Mouse (Mus musculus) heart, embryonic 11.5 days (tissue): ENCODE data around the gene Cdan1. TPM values are rescaled to one million over a fixed set of nuclear protein-coding genes. Genes with fewer than 3 reads are reported as not detected.
A peak's percentile ranks its signal among the peaks of the same experiment; 100 is the strongest.

ENCODE experiments used
- ATAC-seq: fragments of 200-750 bp; cut with Nextera tagmentation; replicated peaks from 2 replicates; pipeline ENCODE4 v1.8.0; 2017; ENCODE audit warnings: moderate library complexity; ENCODE audit not compliant: insufficient number of reproducible peaks, low FRiP score, low TSS enrichment
- H3K27ac ChIP-seq: fragments of 300-500 bp; sonication (generic); 2 replicates; pipeline ENCODE4 v1.5.1; 2014; ENCODE audit warnings: mild to moderate bottlenecking, low read depth, low read length
- H3K27me3 ChIP-seq: fragments of 300-500 bp; sonication (generic); 2 replicates; pipeline ENCODE4 v1.6.1; 2014; ENCODE audit warnings: mild to moderate bottlenecking, low read length, mixed read lengths; ENCODE audit not compliant: control insufficient read depth, insufficient read depth
- H3K36me3 ChIP-seq: fragments of 300-500 bp; sonication (generic); 2 replicates; pipeline ENCODE4 v1.6.1; 2014; ENCODE audit warnings: mild to moderate bottlenecking, low read length, moderate library complexity, mixed read lengths; ENCODE audit not compliant: control insufficient read depth, insufficient read depth
- H3K4me1 ChIP-seq: fragments of 300-500 bp; sonication (generic); 2 replicates; pipeline ENCODE4 v1.6.1; 2014; ENCODE audit warnings: low read length; ENCODE audit not compliant: control insufficient read depth, insufficient read depth
- H3K4me2 ChIP-seq: fragments of 300-500 bp; sonication (generic); 2 replicates; pipeline ENCODE4 v1.6.1; 2014; ENCODE audit warnings: mild to moderate bottlenecking, moderate library complexity
- H3K4me3 ChIP-seq: fragments of 300-500 bp; sonication (generic); 2 replicates; pipeline ENCODE4 v1.5.1; 2014; ENCODE audit warnings: low read depth, low read length
- H3K9ac ChIP-seq: fragments of 300-500 bp; sonication (generic); 2 replicates; pipeline ENCODE4 v1.6.1; 2014; ENCODE audit warnings: mild to moderate bottlenecking, low read depth, low read length, moderate library complexity
- H3K9me3 ChIP-seq: fragments of 300-500 bp; sonication (generic); replicated peaks from 2 replicates; pipeline ENCODE4 v1.6.1; 2016; ENCODE audit warnings: low read length; ENCODE audit not compliant: control insufficient read depth
- WGBS: fragments of 180-500 bp; shearing (Covaris S2); extraction: QIAGEN DNeasy Blood & Tissue Kit; methylation state at CpG from one replicate; pipeline ENCODE4 v1.1.7; 2014; ENCODE audit not compliant: insufficient replicate concordance; 5-methylcytosine and 5-hydroxymethylcytosine counted together
- polyA plus RNA-seq: library from polyadenylated mRNA; unstranded; fragments of >200 nt; fragmentation: Nextera tagmentation; extraction: Ambion mirVana; gene quantifications from 2 replicates; pipeline ENCODE4 v1.2.1, GENCODE M21; 2014

The Cdan1 gene
- polyA plus RNA-seq, 1 experiment from 2014 or later = 8.0 TPM

DNA sequence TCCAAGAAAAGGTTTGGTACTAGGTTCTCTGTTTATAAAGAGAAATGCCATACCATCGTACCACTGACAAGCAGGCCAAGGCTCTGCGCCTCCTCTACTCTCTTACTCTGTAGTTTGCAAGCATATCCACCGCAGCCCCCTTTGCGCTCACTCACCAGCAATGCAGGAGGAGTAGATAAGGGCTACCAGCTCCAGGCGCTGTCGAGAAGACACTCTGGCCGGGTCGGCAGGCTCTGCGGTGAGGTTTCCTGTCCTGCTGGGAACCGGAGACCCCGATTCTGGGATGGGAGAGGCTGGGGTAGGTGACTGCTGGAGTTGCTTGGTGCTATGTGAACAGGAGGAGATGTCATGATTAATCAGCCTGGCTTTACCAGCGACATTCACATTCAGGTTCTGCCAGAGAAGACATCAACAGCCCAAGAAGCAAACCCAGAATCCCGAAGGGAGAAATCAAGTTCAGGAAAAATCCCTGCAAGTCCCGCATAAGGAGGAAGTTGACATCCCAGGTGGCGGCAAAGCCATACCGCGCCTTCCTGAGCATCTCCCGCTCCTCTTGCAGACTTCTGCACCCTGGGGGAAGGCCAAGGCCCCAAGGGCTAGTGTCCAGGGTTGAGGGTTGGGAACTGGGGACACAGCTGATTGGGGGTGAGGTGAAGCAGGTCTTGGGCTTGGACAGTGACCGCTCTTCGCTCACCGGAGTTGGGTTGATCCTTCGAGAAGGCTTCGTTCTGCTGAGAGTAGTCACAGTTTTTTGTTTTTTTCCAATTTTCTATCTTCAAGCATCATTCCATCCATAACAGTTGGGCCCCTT lies 119.9 kb downstream of the Cdan1 start:
- Histone ChIP-seq H3K36me3 (peaks cover 18% of the 10 kb centered on the region), H3K27me3 (no peaks in the 10 kb centered on the region), H3K4me1 (peaks cover 24% of the 10 kb centered on the region), H3K27ac (peak overlapping the region; percentile 94; the same call in 1 of the 2 replicates), H3K4me2 (peak overlapping the region; percentile 100), H3K9ac (peak overlapping the region; percentile 84), H3K4me3 (peak overlapping the region; percentile 82), H3K9me3 (no peaks in the 10 kb centered on the region)
- 2% methylated on average over 23 of the region's 23 CpGs for WGBS
- no peak for ATAC-seq

DNA sequence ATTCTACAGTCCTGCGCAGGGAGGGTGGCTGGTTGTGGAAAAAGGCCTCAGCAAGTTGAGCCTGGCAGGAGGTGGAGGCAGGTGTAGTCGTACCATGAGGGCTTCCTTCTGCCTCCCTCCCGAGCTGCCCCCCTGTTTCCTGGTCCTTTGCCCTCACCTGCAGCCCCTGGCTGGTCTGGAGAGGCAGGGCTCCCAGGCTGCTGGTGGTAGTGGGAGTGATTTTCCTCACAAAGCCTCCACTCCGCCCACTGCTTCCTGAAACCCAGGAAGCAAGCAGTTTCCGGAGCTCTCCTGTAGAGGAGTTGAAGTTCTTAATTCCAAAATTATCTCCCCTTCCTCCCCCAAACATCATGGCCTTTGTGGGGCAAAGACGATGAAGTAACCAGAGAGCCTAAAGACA lies 125.8 kb downstream of the Cdan1 start:
- H3K4me1 ChIP-seq = peaks cover 16% of the 10 kb centered on the region
- no peaks in the 10 kb centered on the region for H3K27me3 ChIP-seq
- no peaks in the 10 kb centered on the region for H3K9me3 ChIP-seq
- no peak overlapping the region; the same call in 1 of the 2 replicates for H3K27ac ChIP-seq
- WGBS = 77% methylated on average over 6 of the region's 6 CpGs
- H3K36me3 ChIP-seq = peaks cover 60% of the 10 kb centered on the region
- H3K4me3 ChIP-seq = no peak overlapping the region
- no peak overlapping the region for H3K4me2 ChIP-seq
- no peak for ATAC-seq
- no peak overlapping the region for H3K9ac ChIP-seq

DNA sequence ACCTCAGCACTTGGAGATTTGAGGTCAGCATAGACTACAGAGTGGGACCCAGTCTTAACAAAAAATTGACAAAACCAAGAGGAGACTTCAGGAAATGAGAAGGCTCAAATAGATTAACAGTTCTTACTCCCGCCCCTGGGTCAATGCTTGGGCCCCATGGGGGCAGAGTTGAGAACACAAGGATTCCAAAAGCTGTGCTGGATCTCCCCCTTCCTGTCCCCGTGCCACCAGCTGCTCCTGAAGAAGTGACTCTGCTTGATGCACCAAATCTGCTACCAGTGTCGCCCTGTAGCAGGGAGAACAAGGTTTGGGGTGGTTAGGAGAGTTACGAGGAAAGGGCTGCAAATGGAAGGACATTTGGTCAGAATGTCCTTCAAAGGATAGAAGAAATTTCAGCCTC lies 126.3 kb downstream of the Cdan1 start:
- H3K4me1 ChIP-seq = peaks cover 11% of the 10 kb centered on the region
- 0 out of 2 replicates have a peak overlapping the region, but pooled peaks have one; percentile 42 for H3K27ac ChIP-seq
- peaks cover 60% of the 10 kb centered on the region for H3K36me3 ChIP-seq
- no peak overlapping the region for H3K4me2 ChIP-seq
- no peaks in the 10 kb centered on the region for H3K27me3 ChIP-seq
- no peaks in the 10 kb centered on the region for H3K9me3 ChIP-seq
- WGBS = 58% methylated on average over 4 of the region's 4 CpGs
- no peak overlapping the region for H3K4me3 ChIP-seq
- H3K9ac ChIP-seq = no peak overlapping the region
- ATAC-seq = no peak

DNA sequence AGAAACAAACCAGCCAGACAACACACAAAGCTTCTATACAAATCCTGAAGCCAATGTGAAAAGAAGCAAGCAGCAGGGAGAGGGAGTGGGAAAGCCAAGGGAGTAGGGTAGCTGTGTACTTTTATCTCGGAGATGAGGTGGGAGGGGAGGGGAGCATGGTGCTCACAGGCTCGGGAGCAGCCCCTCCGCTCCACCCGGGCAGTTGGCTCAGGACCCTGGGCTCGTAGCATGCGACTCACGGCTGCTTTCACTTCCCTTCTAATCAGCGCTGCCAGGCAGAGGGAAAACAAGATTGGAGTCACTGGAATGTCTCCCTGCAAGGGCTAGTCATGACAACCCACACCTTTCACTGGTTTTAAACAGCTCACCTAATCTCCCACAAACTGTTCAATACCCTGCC lies 127.4 kb downstream of the Cdan1 start:
- Histone ChIP-seq H3K4me2 (no peak overlapping the region), H3K4me3 (no peak overlapping the region), H3K9ac (no peak overlapping the region), H3K9me3 (no peaks in the 10 kb centered on the region), H3K36me3 (peaks cover 68% of the 10 kb centered on the region), H3K4me1 (peaks cover 8% of the 10 kb centered on the region), H3K27me3 (no peaks in the 10 kb centered on the region), H3K27ac (0 out of 2 replicates have a peak overlapping the region, but pooled peaks have one; percentile 41)
- ATAC-seq = no peak
- 44% methylated on average over 8 of the region's 8 CpGs for WGBS

DNA sequence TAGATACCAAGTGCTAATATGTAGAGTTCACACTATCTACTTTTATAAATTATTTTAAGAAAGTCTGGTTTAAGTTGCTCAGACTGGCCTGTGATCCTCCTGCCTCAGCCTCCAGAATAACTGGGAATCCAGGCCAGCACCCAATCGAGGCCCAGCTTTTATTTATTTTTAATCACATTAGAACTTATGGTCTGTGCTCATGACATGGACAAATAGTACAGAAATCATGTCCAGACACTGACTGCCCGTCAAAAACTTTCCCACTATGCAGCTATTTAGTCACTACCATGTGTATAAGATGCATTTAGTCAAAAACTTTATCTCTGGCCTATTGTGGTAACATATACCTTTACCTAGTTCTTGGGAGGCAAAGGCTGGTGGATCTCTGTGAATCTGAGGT lies 128.0 kb downstream of the Cdan1 start:
- Histone ChIP-seq H3K4me2 (no peak overlapping the region), H3K4me1 (peaks cover 8% of the 10 kb centered on the region), H3K36me3 (peaks cover 64% of the 10 kb centered on the region), H3K9ac (no peak overlapping the region), H3K27me3 (no peaks in the 10 kb centered on the region), H3K27ac (no peak overlapping the region), H3K4me3 (no peak overlapping the region), H3K9me3 (no peaks in the 10 kb centered on the region)
- no peak for ATAC-seq
- 81% methylated on average over 2 of the region's 2 CpGs for WGBS

DNA sequence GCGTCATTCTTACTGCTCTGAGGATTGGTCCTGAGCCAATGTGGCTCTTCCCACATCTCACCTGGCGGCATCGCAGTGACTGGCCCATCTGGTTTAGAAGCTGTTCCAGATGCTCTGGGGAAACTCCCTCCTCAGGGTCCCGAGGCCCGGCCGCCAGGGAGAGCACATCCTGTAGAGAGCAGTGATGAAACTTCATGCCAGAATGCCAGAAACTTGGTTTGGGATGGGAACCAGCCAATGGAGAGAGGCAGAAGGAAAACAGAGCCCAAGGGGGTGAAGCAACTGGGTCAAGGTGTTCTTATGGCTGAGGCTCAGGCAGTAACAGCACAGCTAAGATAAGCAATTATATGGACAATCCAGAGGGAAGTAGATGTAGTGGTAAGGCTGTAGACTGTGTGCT lies 129.1 kb downstream of the Cdan1 start:
- no peak overlapping the region for H3K4me3 ChIP-seq
- no peaks in the 10 kb centered on the region for H3K27me3 ChIP-seq
- no peaks in the 10 kb centered on the region for H3K9me3 ChIP-seq
- no peak overlapping the region for H3K27ac ChIP-seq
- WGBS = 87% methylated on average over 6 of the region's 6 CpGs
- peaks cover 62% of the 10 kb centered on the region for H3K36me3 ChIP-seq
- H3K4me2 ChIP-seq = no peak overlapping the region
- peaks cover 8% of the 10 kb centered on the region for H3K4me1 ChIP-seq
- H3K9ac ChIP-seq = no peak overlapping the region
- no peak for ATAC-seq

DNA sequence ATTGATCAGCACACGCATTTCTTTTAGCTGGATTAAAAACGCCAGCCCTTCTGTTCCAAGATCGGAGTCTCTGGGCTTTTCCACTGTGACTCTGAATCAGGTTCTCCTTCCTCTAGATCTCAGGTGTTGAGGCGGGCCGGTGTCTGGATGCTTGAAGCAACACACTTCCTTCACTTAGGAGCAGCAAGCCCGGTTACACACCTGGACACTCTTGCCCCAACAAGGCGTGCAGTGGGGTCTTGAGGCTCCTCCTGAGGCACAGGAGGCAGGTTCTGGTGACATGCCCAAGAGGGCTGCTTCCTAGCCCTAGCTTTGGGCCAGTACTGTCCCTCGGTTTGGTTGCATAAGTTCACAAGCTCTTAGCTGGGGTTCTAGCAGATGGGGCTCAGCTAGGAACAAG lies 131.4 kb downstream of the Cdan1 start:
- H3K9ac ChIP-seq = no peak overlapping the region
- no peaks in the 10 kb centered on the region for H3K27me3 ChIP-seq
- WGBS = 93% methylated on average over 8 of the region's 8 CpGs
- H3K4me3 ChIP-seq = no peak overlapping the region
- H3K27ac ChIP-seq = no peak overlapping the region
- no peak for ATAC-seq
- peaks cover 6% of the 10 kb centered on the region; the same call in 1 of the 2 replicates for H3K4me1 ChIP-seq
- H3K4me2 ChIP-seq = no peak overlapping the region
- H3K9me3 ChIP-seq = no peaks in the 10 kb centered on the region
- H3K36me3 ChIP-seq = peaks cover 61% of the 10 kb centered on the region

DNA sequence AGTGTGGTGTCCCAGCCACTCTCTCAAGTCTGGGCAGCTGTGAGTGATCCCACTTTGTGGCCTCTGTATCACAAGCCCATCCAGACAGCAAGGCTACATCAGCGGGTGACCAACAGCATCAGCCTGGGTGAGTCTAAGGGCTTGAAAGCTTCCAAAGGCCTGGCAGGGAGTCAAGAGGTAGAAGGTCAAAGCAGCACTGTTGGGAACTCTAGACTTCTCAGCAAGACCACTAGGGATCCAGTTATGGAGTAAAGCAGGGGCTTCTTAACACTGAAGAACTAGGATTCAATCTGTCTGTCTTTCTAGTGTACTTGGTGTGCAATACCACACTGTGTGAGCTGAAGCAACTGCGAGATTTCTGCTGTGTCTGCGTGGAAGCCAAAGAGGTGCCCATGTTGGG lies 136.5 kb downstream of the Cdan1 start:
- WGBS = 92% methylated on average over 3 of the region's 3 CpGs
- H3K4me2 ChIP-seq = no peak overlapping the region
- no peak for ATAC-seq
- no peaks in the 10 kb centered on the region for H3K9me3 ChIP-seq
- H3K9ac ChIP-seq = no peak overlapping the region
- peaks cover 37% of the 10 kb centered on the region for H3K36me3 ChIP-seq
- H3K27ac ChIP-seq = no peak overlapping the region
- no peaks in the 10 kb centered on the region for H3K27me3 ChIP-seq
- H3K4me1 ChIP-seq = no peaks in the 10 kb centered on the region
- no peak overlapping the region for H3K4me3 ChIP-seq

DNA sequence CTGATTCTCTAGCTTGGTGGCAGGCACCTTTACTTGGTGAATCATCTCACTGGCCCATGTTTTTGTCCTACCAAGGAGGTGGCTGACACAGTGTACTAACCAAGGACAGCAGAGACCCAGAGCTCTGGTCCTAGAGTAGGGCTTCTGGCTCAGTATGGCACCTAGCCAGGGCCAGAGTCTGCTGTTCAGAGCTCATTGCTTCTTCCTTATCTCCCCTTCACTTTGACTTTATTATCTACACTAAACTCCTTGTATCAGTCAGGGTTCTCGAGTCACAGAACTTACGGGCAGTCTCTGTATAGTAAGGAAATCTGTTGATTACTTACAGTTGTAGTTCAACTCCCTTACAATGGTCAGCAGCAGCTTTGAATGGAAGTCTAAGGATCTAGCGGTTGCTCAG lies 139.0 kb downstream of the Cdan1 start:
- WGBS = 62% methylated on average over 3 of the region's 3 CpGs
- H3K4me1 ChIP-seq = no peaks in the 10 kb centered on the region
- no peak overlapping the region for H3K4me3 ChIP-seq
- no peak overlapping the region for H3K9ac ChIP-seq
- H3K27me3 ChIP-seq = no peaks in the 10 kb centered on the region
- peaks cover 24% of the 10 kb centered on the region for H3K36me3 ChIP-seq
- ATAC-seq = no peak
- H3K4me2 ChIP-seq = no peak overlapping the region
- no peaks in the 10 kb centered on the region for H3K9me3 ChIP-seq
- H3K27ac ChIP-seq = no peak overlapping the region
